Mouse (Mus musculus) thymus, postnatal 14 days (tissue): ENCODE data around the gene Gm28363.
"Not testable (repeated sequence)": the region's sequence is repeated elsewhere in the genome, so short reads cannot be mapped to it uniquely, and the experiment has no call there.

ENCODE experiments used
- DNase-seq: peaks from one replicate; pipeline ENCODE4 v3.0.0; 2021

The Gm28363 gene

DNA sequence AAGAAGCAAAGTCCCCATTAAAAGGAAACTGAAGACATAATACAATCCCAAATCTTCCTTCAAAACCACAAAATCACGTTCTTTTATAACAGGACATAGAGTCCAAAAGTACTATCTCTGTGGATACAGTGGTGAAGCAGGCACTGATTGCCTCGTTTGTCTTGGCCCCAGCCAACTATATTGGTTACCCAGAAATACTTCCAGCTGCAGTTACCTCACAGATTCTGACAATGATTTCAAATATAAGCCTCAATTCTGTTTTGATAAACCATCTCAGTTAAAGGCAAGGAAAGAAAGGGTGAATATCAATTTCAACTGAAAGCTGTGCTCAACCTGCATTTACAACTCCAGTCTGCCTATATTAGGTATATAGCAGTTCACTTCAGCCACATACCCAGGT, at the start of gene Gm28363:
Gene Gm28363, plus strand, starts transcription at position 301 of the 400 bp plus-strand sequence.
- DNase-seq, result not testable (repeated sequence)

DNA sequence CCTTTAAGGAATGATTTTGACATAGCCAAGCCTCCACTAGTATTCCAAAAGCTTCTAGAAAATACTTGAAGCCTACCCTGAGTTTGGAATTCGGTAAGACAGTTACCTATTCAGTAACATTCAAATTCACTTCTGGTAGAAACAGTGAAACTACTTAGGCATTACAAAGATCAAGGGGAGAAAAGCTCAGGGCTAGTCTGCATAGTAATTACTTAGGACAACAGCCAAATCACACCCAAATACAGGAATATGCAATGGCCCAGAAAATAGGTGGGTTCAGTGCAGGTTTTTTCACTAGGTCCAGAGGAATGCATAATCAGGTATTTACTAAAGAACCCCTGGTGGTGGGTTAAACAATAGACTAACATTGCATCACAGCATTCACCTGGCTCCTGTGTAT, 46.7 kb upstream of the Gm28363 start:
- DNase-seq, result not testable (repeated sequence)
